Mouse (Mus musculus): ENCODE results near the gene Gja4. TPM values are rescaled to one million over a fixed set of nuclear protein-coding genes. Genes with fewer than 3 reads are reported as not detected.

Gja4 gene
- total and polyA plus RNA-seq, 2 experiments from 2014 or later = 21.9 to 24.8 TPM

DNA sequence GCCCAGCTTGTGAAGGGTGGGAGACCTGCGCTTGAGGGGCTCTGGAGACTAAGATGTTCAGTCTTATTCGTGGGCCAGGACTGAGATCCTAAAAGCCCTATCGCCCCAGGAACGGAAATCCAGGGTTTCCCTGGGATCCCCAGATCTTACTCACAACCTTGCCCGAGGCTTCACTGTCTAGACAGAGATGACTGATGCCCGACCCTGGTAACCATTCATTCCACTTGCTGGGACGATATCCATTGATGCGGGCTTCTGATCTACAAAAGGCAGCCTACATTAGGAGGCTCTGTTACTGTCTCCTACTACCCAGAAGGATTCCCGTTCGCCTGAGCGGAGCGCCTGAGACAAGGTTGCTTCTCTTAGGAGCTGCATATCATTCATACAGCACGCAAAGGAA lies 17.3 kb upstream of the Gja4 start:
- TF ChIP-seq CTCF (IDR thresholded peaks at IDR 0.05) = no peak
- Histone ChIP-seq H3K9ac (replicated peaks; ENCODE audit: low read length, poor library complexity, severe bottlenecking) (no peak overlapping the region), H3K27me3 (ENCODE audit: insufficient read depth, low read length) (peaks cover 21% of the 10 kb centered on the region), H3K4me2 (ENCODE audit: low read depth, low read length, poor library complexity, severe bottlenecking) (no peak overlapping the region), H3K4me1 (ENCODE audit: insufficient read depth, low read length) (peaks cover 8% of the 10 kb centered on the region; the same call in 1 of the 2 replicates), H3K27ac (ENCODE audit: low read depth, low read length) (no peak overlapping the region), H3K36me3 (ENCODE audit: insufficient read depth, low read length) (no peaks in the 10 kb centered on the region), H3K9me3 (ENCODE audit: low read length) (no peaks in the 10 kb centered on the region), H3K4me3 (ENCODE audit: low read depth, low read length) (no peak overlapping the region)
- DNase-seq (ENCODE audit: low spot score) = no peak
- 20% methylated on average over 13 of the region's 13 CpGs for WGBS
- no peak for ATAC-seq (ENCODE audit: low FRiP score)

DNA sequence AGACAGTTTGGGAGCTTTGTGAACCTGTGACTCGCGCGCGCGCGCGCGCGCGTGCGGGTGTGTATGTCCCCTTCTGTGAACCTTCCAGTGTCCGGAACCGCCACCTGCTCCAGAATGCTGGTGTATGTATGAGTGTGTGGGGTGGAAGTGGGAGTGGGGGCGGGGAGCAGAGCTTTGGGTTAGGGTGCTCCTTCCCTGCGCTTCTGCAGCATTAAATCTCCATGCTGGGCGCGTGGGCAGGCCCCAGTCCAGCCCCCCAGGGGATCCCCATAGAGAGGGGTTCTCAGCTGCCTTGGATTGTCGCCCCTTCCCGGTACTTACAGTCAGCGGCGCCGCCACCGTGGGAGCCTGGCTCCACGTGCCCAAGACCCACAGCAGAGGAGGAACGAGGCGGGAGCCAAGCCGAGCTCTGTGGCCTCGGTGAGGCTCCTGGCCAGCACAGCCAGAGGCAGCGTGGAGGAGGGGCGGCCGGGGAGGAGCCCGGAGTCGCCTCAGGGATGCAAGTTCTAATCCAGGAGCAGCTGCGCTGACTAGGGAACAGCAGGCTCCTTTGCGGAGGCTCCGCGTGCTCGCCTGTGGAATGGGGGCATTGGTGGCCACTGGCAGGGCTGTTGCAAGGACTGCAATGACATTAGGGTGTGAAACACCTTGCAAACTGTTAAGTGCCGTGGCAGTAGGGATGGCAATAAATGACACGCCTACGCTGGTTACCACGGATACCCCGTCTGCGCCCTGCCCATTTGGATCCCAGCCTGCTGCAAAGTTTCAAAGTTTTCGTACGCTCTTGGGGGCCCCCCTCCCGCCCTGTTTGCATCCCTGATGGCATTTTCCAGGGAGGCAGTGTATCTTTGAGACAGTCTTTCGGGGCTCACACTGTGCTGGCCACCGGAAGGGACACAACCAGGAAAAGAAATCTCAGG lies 16.6 kb upstream of the Gja4 start, which contains the start of gene Gjb3:
Gene Gjb3 (minus strand): TSS at position 664 of the 920 bp plus-strand sequence.
- no peak for TF ChIP-seq CTCF (IDR thresholded peaks at IDR 0.05)
- DNase-seq (ENCODE audit: low spot score) = peak; percentile 28
- no peaks in the 10 kb centered on the region for H3K9me3 ChIP-seq (ENCODE audit: low read length)
- 0 out of 2 replicates have a peak within 1 kb of the TSS, but pooled peaks have one; percentile 29 for H3K9ac ChIP-seq (replicated peaks; ENCODE audit: low read length, poor library complexity, severe bottlenecking)
- ATAC-seq (ENCODE audit: low FRiP score) = peak; percentile 52; the same call in 1 of the 2 replicates
- H3K27ac ChIP-seq (ENCODE audit: low read depth, low read length) = no peak within 1 kb of the TSS
- H3K27me3 ChIP-seq (ENCODE audit: insufficient read depth, low read length) = peaks cover 24% of the 10 kb centered on the region
- peak within 1 kb of the TSS; percentile 58 for H3K4me2 ChIP-seq (ENCODE audit: low read depth, low read length, poor library complexity, severe bottlenecking)
- 2% methylated on average over 49 of the region's 49 CpGs for WGBS
- peaks cover 8% of the 10 kb centered on the region; the same call in 1 of the 2 replicates for H3K4me1 ChIP-seq (ENCODE audit: insufficient read depth, low read length)
- H3K4me3 ChIP-seq (ENCODE audit: low read depth, low read length) = peak within 1 kb of the TSS; percentile 29
- H3K36me3 ChIP-seq (ENCODE audit: insufficient read depth, low read length) = no peaks in the 10 kb centered on the region

- no peak for TF ChIP-seq CTCF (IDR thresholded peaks at IDR 0.05)
- Histone ChIP-seq H3K4me1 (ENCODE audit: insufficient read depth, low read length) (peaks cover 8% of the 10 kb centered on the region; the same call in 1 of the 2 replicates), H3K36me3 (ENCODE audit: insufficient read depth, low read length) (no peaks in the 10 kb centered on the region), H3K27ac (ENCODE audit: low read depth, low read length) (no peak overlapping the region), H3K4me2 (ENCODE audit: low read depth, low read length, poor library complexity, severe bottlenecking) (peak overlapping the region; percentile 58), H3K9ac (replicated peaks; ENCODE audit: low read length, poor library complexity, severe bottlenecking) (no peak overlapping the region), H3K9me3 (ENCODE audit: low read length) (no peaks in the 10 kb centered on the region), H3K4me3 (ENCODE audit: low read depth, low read length) (peak overlapping the region; percentile 29), H3K27me3 (ENCODE audit: insufficient read depth, low read length) (peaks cover 24% of the 10 kb centered on the region)
- WGBS = 2% methylated on average over 13 of the region's 13 CpGs
- ATAC-seq (ENCODE audit: low FRiP score) (no peak), DNase-seq (ENCODE audit: low spot score) (no peak)
Observed at GRCm38 (mm10) chr4:127329751-127330150, 15.9 kb upstream of the Gja4 start.

GRCm38 (mm10) chr4:127329046-127329445 lies 15.2 kb upstream of the Gja4 start:
- 10% methylated on average over 3 of the region's 3 CpGs for WGBS
- Histone ChIP-seq H3K9me3 (ENCODE audit: low read length) (no peaks in the 10 kb centered on the region), H3K4me1 (ENCODE audit: insufficient read depth, low read length) (peaks cover 8% of the 10 kb centered on the region; the same call in 1 of the 2 replicates), H3K4me2 (ENCODE audit: low read depth, low read length, poor library complexity, severe bottlenecking) (no peak overlapping the region), H3K27ac (ENCODE audit: low read depth, low read length) (no peak overlapping the region), H3K27me3 (ENCODE audit: insufficient read depth, low read length) (peaks cover 24% of the 10 kb centered on the region), H3K4me3 (ENCODE audit: low read depth, low read length) (no peak overlapping the region), H3K9ac (replicated peaks; ENCODE audit: low read length, poor library complexity, severe bottlenecking) (no peak overlapping the region), H3K36me3 (ENCODE audit: insufficient read depth, low read length) (no peaks in the 10 kb centered on the region)
- no peak for TF ChIP-seq CTCF (IDR thresholded peaks at IDR 0.05)
- DNase-seq (ENCODE audit: low spot score) (no peak), ATAC-seq (ENCODE audit: low FRiP score) (no peak)

DNA sequence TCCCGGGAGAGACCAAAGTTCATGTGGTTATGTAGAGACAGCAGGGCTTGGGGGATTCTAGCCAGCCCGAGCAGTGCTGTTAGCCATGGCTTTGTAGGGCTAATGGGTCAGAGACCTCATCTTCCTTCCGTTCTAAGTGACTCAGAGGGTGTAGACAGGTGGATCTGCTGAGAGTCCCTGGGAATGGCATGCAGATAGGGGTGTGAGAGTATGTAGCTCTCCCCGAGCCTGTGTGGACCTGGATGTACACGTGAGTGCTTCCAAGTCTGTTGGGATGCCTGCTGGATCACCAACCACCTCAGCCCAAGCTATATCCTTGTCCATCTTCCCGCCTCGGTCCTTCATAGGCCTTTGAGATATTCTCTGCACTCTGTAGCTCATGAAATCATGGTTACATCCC lies 14.5 kb upstream of the Gja4 start:
- peaks cover 8% of the 10 kb centered on the region; the same call in 1 of the 2 replicates for H3K4me1 ChIP-seq (ENCODE audit: insufficient read depth, low read length)
- no peak for TF ChIP-seq CTCF (IDR thresholded peaks at IDR 0.05)
- 74% methylated on average over 7 of the region's 7 CpGs for WGBS
- H3K4me2 ChIP-seq (ENCODE audit: low read depth, low read length, poor library complexity, severe bottlenecking) = no peak overlapping the region
- H3K4me3 ChIP-seq (ENCODE audit: low read depth, low read length) = no peak overlapping the region
- no peaks in the 10 kb centered on the region for H3K36me3 ChIP-seq (ENCODE audit: insufficient read depth, low read length)
- no peak for ATAC-seq (ENCODE audit: low FRiP score)
- no peaks in the 10 kb centered on the region for H3K9me3 ChIP-seq (ENCODE audit: low read length)
- H3K27ac ChIP-seq (ENCODE audit: low read depth, low read length) = no peak overlapping the region
- H3K27me3 ChIP-seq (ENCODE audit: insufficient read depth, low read length) = peaks cover 24% of the 10 kb centered on the region
- H3K9ac ChIP-seq (replicated peaks; ENCODE audit: low read length, poor library complexity, severe bottlenecking) = no peak overlapping the region
- no peak for DNase-seq (ENCODE audit: low spot score)

DNA sequence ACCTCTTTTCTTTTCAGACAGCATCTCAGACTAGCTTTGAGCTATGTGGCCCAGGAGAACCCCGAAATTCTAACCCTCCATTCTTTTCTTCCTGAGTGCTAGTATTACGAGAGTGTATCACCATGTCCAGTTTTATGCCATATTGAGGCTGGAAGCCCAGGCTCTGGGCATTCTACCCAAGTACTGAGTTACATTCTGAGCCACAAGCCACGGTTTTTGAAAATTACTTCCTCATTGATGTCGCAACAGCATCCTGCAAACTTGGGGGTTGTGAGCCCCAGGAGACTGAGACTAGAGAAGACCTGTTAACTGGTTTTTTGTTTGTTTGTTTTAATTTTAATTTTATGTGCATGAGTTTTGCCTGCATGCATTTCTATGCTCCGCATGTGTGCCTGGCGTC lies 13.9 kb upstream of the Gja4 start:
- Histone ChIP-seq H3K4me2 (ENCODE audit: low read depth, low read length, poor library complexity, severe bottlenecking) (no peak overlapping the region), H3K4me1 (ENCODE audit: insufficient read depth, low read length) (peaks cover 8% of the 10 kb centered on the region; the same call in 1 of the 2 replicates), H3K27ac (ENCODE audit: low read depth, low read length) (no peak overlapping the region), H3K4me3 (ENCODE audit: low read depth, low read length) (no peak overlapping the region), H3K27me3 (ENCODE audit: insufficient read depth, low read length) (peaks cover 24% of the 10 kb centered on the region), H3K9me3 (ENCODE audit: low read length) (no peaks in the 10 kb centered on the region), H3K9ac (replicated peaks; ENCODE audit: low read length, poor library complexity, severe bottlenecking) (no peak overlapping the region), H3K36me3 (ENCODE audit: insufficient read depth, low read length) (no peaks in the 10 kb centered on the region)
- DNase-seq (ENCODE audit: low spot score) (no peak), ATAC-seq (ENCODE audit: low FRiP score) (no peak)
- WGBS = 79% methylated on average over 6 of the region's 6 CpGs
- TF ChIP-seq CTCF (IDR thresholded peaks at IDR 0.05) = no peak

All from midbrain, postnatal 0 days (tissue).